Mouse (Mus musculus) liver, embryonic 12.5 days (tissue): ENCODE measurements around the gene 4932438A13Rik. TPM values are rescaled to one million over a fixed set of nuclear protein-coding genes. Genes with fewer than 3 reads are reported as not detected.

Source experiments
- ATAC-seq: fragments of 200-750 bp; cut with Nextera tagmentation; 2 replicates; pipeline ENCODE4 v1.8.0; 2017; ENCODE audit warnings: moderate number of reproducible peaks, mild to moderate bottlenecking, moderate library complexity
- H3K27ac ChIP-seq: fragments of 300-500 bp; sonication (generic); 2 replicates; pipeline ENCODE4 v1.5.1; 2016; ENCODE audit warnings: mild to moderate bottlenecking
- H3K27me3 ChIP-seq: fragments of 300-500 bp; sonication (generic); replicated peaks from 2 replicates; pipeline ENCODE4 v1.6.1; 2016; ENCODE audit warnings: mild to moderate bottlenecking, moderate library complexity
- H3K36me3 ChIP-seq: fragments of 300-500 bp; sonication (generic); 2 replicates; pipeline ENCODE4 v1.6.1; 2016; ENCODE audit warnings: mild to moderate bottlenecking, moderate library complexity
- H3K4me1 ChIP-seq: fragments of 300-500 bp; sonication (generic); 2 replicates; pipeline ENCODE4 v1.6.1; 2016
- H3K4me2 ChIP-seq: fragments of 300-500 bp; sonication (generic); 2 replicates; pipeline ENCODE4 v1.6.1; 2016; ENCODE audit warnings: mild to moderate bottlenecking, moderate library complexity
- H3K4me3 ChIP-seq: fragments of 300-500 bp; sonication (generic); 2 replicates; pipeline ENCODE4 v1.5.1; 2016; ENCODE audit warnings: mild to moderate bottlenecking, moderate library complexity
- H3K9ac ChIP-seq: fragments of 300-500 bp; sonication (generic); 2 replicates; pipeline ENCODE4 v1.6.1; 2016; ENCODE audit warnings: mild to moderate bottlenecking, moderate library complexity
- H3K9me3 ChIP-seq: fragments of 300-500 bp; sonication (generic); replicated peaks from 2 replicates; pipeline ENCODE4 v1.6.1; 2016; ENCODE audit warnings: mild to moderate bottlenecking, moderate library complexity
- whole genome bisulfite sequencing: fragments of 180-500 bp; shearing (Covaris S2); methylation state at CpG from one replicate; pipeline ENCODE4 v1.1.7; 2016; ENCODE audit not compliant: insufficient replicate concordance; 5-methylcytosine and 5-hydroxymethylcytosine counted together
- polyA plus RNA-seq: library from polyadenylated mRNA; unstranded; fragments of >200 nt; fragmentation: Nextera tagmentation; extraction: Ambion mirVana; gene quantifications from 2 replicates; pipeline ENCODE4 v1.2.1, GENCODE M21; 2016

4932438A13Rik gene
- polyA plus RNA-seq, 1 experiment from 2014 or later: 22.8 TPM

DNA sequence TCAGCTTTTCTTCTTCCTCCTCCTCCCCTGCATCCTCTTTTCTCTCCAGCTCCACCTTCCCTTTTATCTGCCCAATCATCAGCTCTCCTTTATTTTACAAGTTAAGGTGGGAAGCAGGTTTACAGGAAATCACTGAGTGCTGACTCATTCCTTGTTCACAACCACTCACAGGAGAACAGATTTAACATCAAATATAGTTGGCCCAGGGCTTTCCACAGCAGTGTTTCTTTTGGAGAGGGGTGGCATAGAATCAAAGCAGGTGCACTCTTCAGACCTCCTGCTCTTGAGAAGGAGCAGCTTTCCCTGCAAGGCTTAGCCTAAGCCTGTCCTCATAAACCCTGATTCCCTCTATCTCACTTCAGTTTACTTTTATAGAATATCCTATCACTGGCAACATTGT, 80.8 kb downstream of the 4932438A13Rik start:
- no peak overlapping the region for H3K9ac ChIP-seq
- no peaks in the 10 kb centered on the region for H3K27me3 ChIP-seq
- no peak overlapping the region for H3K27ac ChIP-seq
- H3K4me1 ChIP-seq: no peaks in the 10 kb centered on the region
- no peak overlapping the region for H3K4me3 ChIP-seq
- ATAC-seq: no peak
- H3K36me3 ChIP-seq: peaks cover 34% of the 10 kb centered on the region
- H3K9me3 ChIP-seq: no peaks in the 10 kb centered on the region
- no peak overlapping the region for H3K4me2 ChIP-seq

DNA sequence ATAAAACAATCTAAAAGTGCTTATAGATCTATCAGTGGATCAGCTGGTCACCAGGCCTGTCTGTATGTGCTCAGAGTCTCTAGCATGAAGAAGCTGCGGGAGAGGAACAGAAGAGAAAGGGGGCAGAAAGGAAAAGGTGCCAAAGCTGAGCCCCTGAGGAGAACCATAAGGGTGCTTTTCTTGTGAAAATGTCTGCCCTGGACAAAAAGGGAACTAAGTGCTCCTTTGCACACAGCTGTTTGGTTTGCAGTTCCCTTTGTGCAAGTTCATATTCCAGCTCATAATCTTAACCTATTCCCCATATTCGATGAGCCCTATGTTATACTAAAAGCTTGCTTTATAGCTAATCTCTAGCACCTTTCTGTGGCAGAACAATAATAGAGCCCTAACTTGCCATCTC, 175.1 kb downstream of the 4932438A13Rik start:
- no peaks in the 10 kb centered on the region for H3K27me3 ChIP-seq
- H3K27ac ChIP-seq: no peak overlapping the region
- no peaks in the 10 kb centered on the region for H3K4me1 ChIP-seq
- no peaks in the 10 kb centered on the region for H3K9me3 ChIP-seq
- ATAC-seq: no peak
- peaks cover 50% of the 10 kb centered on the region for H3K36me3 ChIP-seq
- 73% methylated on average over 2 of the region's 2 CpGs for WGBS
- no peak overlapping the region for H3K4me2 ChIP-seq
- no peak overlapping the region for H3K9ac ChIP-seq
- H3K4me3 ChIP-seq: no peak overlapping the region

DNA sequence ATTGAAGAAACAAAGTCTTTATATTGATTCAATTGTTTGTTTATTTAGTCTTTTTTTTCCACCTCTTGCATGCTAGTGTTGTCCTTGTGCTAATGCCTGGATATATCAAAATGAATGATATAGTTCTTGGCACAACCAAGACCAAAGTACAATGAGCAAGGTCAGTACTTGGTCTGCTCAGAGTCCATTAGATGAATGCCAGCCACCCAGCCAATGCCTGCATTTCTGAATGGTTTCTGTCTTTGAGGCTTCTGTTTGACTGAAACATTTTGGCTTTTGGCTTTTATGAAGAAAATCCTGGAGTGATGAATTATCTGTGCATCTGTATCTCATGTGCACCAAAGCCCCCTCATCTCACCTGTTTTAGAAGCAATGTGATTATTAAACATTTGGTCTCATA, 176.9 kb downstream of the 4932438A13Rik start:
- Histone ChIP-seq H3K27me3 (no peaks in the 10 kb centered on the region), H3K9ac (no peak overlapping the region), H3K9me3 (no peaks in the 10 kb centered on the region), H3K27ac (no peak overlapping the region), H3K4me1 (no peaks in the 10 kb centered on the region), H3K4me2 (no peak overlapping the region), H3K36me3 (peaks cover 55% of the 10 kb centered on the region), H3K4me3 (no peak overlapping the region)
- no peak for ATAC-seq

DNA sequence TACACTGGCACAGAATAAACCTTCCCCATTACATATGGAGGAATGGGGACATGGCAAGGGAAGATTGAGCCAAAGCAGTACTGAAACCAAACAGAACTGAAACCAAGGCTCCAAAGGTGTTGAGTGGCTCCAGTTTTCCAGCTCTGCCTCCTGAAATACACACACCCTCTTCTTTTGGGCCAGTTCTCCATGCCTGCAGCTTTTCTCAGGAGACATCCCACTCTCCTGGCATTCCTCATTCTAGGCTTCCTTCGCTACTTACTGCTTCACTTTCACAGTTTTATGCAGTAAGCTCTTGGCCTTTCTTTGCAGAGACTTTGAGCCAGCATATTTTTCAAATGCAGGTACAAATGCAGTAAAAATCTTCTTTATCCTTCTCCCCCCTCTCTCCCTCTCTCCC, 188.6 kb downstream of the 4932438A13Rik start:
- Histone ChIP-seq H3K27ac (no peak overlapping the region), H3K9me3 (no peaks in the 10 kb centered on the region), H3K27me3 (no peaks in the 10 kb centered on the region), H3K4me2 (no peak overlapping the region), H3K9ac (no peak overlapping the region), H3K4me1 (no peaks in the 10 kb centered on the region), H3K36me3 (peaks cover 25% of the 10 kb centered on the region), H3K4me3 (no peak overlapping the region)
- 63% methylated on average over 1 of the region's 1 CpGs for WGBS
- no peak for ATAC-seq

DNA sequence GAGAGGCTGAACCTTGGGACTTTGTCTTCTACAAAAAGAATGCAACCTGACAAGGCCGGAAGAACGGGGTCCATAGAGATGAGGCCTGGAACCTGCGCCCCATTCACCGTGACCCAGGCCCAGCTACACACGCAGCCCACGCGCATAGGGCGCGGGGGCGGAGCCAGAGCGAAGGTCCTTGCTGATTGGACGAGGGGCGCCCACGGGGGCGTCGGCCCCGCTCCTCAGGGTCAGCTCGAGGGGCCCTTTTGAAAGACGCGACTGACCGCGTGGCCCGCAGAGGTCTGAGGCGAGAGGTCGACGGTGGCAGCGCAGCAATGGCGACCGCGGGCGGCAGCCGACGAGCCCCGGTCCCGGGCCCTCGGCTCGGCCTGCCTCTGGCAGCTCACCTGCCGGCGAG, 200.5 kb downstream of the 4932438A13Rik start, which contains the start of gene Adad1:
Gene Adad1 (plus strand): TSS at position 122 of the 400 bp plus-strand sequence.
- H3K4me1 ChIP-seq: no peaks in the 10 kb centered on the region
- H3K36me3 ChIP-seq: no peaks in the 10 kb centered on the region
- 0 out of 2 replicates have a peak, but pooled peaks cover 3% of the 10 kb centered on the region for H3K9me3 ChIP-seq
- ATAC-seq: 0 out of 2 replicates have a peak, but pooled peaks have one; percentile 8
- peak within 1 kb of the TSS; percentile 29; the same call in 1 of the 2 replicates for H3K4me3 ChIP-seq
- peak within 1 kb of the TSS; percentile 55 for H3K4me2 ChIP-seq
- no peak within 1 kb of the TSS for H3K9ac ChIP-seq
- WGBS: 40% methylated on average over 38 of the region's 39 CpGs
- no peak within 1 kb of the TSS for H3K27ac ChIP-seq
- peaks cover 4% of the 10 kb centered on the region; the same call in 1 of the 2 replicates for H3K27me3 ChIP-seq

DNA sequence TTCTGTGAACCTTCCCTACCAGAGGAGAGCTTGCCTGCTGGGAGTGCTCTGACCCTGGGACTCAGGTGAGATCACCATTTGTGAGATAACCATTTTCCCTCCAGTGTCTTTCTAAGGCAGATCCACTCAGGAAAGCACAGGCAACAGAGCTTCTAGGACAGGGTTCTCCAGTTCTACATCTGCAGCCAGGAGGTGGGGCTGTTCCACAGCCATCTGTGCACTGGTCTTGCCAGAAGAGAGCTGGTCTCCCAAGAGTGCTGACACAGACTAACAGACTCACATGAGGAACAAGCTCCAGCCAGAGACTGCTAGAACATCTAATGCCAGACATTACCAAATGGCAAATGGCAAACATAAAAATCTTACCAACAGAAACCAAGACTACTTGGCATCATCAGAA, 210.3 kb downstream of the 4932438A13Rik start:
- no peaks in the 10 kb centered on the region for H3K4me1 ChIP-seq
- no peak overlapping the region for H3K27ac ChIP-seq
- H3K9me3 ChIP-seq: no peaks in the 10 kb centered on the region
- no peak overlapping the region for H3K4me3 ChIP-seq
- no peak overlapping the region for H3K4me2 ChIP-seq
- no peaks in the 10 kb centered on the region for H3K27me3 ChIP-seq
- H3K36me3 ChIP-seq: no peaks in the 10 kb centered on the region
- ATAC-seq: no peak
- no peak overlapping the region for H3K9ac ChIP-seq

DNA sequence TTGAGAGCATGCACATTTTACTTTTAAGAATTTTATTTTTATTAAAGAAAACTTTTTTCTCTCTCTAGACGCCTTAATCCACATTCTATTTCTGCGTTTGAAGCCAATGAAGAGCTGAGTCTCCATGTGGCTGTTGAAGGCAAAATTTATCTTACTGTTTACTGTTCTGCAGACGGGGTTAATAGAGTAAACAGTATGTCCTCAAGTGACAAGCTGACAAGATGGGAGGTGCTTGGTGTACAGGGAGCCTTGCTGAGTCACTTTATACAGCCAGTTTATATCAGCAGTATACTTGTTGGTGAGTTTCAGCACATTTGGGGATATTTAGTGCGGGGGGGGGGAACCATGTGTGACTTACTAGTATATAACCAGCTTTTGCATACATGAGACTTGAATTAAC, 222.0 kb downstream of the 4932438A13Rik start:
- no peaks in the 10 kb centered on the region for H3K4me1 ChIP-seq
- no peak overlapping the region for H3K4me3 ChIP-seq
- no peak overlapping the region for H3K9ac ChIP-seq
- no peaks in the 10 kb centered on the region for H3K27me3 ChIP-seq
- H3K4me2 ChIP-seq: no peak overlapping the region
- no peak overlapping the region for H3K27ac ChIP-seq
- no peaks in the 10 kb centered on the region for H3K9me3 ChIP-seq
- H3K36me3 ChIP-seq: no peaks in the 10 kb centered on the region
- ATAC-seq: no peak
- WGBS: 54% methylated on average over 4 of the region's 4 CpGs

DNA sequence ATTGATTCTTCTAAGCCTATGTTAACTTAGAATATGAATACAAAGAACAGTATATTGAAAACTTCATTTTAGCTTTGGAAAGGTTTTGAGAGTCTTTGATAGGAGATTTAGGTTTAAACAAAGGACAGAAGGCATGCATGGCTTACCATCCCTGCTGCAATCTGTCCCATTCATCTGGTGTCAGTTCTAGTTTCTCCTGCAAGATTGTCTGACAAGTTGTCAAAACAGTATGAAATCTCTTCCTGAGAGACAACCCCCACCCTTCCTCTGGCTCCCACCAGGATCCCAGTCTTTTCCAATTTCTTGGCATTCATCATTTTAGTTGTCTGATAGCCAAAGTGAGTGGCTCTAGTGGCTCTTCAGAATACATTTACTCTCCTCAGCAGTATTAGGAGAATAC, 227.8 kb downstream of the 4932438A13Rik start:
- Histone ChIP-seq H3K4me2 (no peak overlapping the region), H3K9me3 (no peaks in the 10 kb centered on the region), H3K9ac (no peak overlapping the region), H3K36me3 (no peaks in the 10 kb centered on the region), H3K4me3 (no peak overlapping the region), H3K27me3 (no peaks in the 10 kb centered on the region), H3K4me1 (no peaks in the 10 kb centered on the region), H3K27ac (no peak overlapping the region)
- no peak for ATAC-seq

Other genes with a start within 250 kb of the 4932438A13Rik start
- 8.3 and 8.9 TPM in 2 replicates for gene Bbs7, start 249.6 kb upstream of the 4932438A13Rik start, polyA plus RNA-seq
- gene Trpc3, start 172.9 kb upstream of the 4932438A13Rik start, polyA plus RNA-seq: 0.65 and 0.81 TPM in 2 replicates
- 0.33 and 0.36 TPM in 2 replicates for gene Adad1, start 200.4 kb downstream of the 4932438A13Rik start, polyA plus RNA-seq